Mouse (Mus musculus): ENCODE measurements at regions not wholly inside any gene's neighbourhood (a gene's known extent, or its start where the extent isn't known, plus 50 kb on each side); places are given as distances from the start of the nearest gene placed in this dataset.
A peak's percentile ranks its signal among the peaks of the same experiment; 100 is the strongest.

- no peak for DNase-seq (ENCODE audit: low spot score)
Measured at GRCm38 (mm10) chr3:48911758-48912157, 845.4 kb downstream of the Pcdh18 start.

DNA sequence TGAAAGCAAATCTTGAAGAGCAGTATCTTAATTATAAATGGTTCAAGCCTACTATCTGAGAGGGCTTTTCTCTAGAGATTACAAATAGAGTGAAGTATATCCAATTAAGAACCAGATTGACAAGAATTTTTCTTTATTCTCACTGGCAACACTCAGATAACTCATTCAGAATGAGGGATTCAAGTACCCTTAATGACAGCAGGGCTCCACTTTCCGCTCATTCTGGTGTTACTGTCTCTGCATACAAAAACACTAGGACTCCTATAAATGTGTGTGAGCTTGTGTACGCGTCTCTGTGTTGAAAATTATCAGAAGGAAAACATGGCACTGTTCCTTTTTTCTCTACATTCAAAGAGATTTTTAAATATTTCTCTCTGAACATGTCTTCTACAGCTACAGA, 866.7 kb downstream of the Pcdh18 start:
- no peak for DNase-seq (ENCODE audit: low spot score)

DNA sequence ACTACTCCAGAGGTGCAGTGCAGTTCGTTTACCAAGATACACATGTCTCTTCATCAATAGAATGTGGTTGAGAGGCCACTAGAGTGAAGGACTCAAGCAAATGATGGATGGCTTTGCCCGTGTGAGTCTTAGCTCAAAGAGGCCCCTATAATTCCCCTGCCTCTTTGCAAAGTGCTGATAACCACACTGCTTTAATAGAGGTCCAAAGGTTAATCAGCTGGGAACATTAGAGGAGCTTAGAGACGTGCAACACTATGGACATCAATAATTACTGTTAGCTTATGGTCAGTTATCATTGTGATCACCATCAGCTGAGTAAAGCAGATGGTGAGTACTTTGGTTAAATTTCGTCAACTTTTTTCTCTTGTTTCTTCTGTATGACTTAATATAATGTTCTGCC, 869.2 kb downstream of the Pcdh18 start:
- no peak for DNase-seq (ENCODE audit: low spot score)

DNA sequence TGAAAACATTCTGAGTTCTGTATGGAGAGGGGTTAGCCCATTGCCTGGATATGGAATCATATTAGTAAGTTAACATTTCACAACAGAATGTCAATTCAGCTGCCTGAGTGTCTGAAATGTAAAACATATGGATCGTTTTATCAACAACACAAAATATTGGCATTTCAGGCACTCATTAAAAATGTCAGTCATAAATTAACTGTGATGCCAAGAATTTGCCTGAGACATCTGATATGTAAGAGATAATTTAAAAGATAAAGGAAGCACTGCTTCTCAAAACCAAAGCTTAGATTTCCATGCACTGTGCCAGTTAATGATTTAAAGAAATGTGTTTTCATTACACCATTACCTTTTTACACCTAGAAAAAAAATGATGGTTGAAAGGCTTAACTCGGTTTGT, 887.6 kb downstream of the Pcdh18 start:
- DNase-seq (ENCODE audit: low spot score) = no peak

GRCm38 (mm10) chr3:48846049-48846653, 911.0 kb downstream of the Pcdh18 start:
- peak; percentile 55 for DNase-seq (ENCODE audit: low spot score)

DNA sequence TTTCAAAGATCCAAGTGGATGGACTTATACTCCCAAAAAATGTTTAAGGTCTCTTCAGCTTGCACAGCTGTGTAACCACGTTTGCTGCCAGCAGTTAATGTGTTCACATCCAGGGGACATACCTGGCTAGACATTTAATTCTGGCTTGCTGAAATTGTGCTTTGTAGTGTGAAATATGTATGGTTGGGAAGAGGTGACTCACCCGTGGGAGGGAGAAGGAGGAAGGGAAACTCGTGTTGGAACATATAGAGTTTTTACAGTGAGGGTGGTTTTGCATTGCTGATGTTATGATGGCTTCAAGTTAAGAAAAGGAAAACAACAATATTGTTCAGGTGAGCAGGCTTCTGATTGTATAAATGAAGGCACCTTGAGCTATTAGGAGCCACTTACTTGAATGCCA, 916.4 kb downstream of the Pcdh18 start:
- no peak for DNase-seq (ENCODE audit: low spot score)

- DNase-seq (ENCODE audit: low spot score) = no peak
Measured at GRCm38 (mm10) chr3:48823360-48823759, 933.8 kb downstream of the Pcdh18 start.

GRCm38 (mm10) chr3:48804398-48804797, 952.7 kb downstream of the Pcdh18 start:
- DNase-seq (ENCODE audit: low spot score) = no peak

DNA sequence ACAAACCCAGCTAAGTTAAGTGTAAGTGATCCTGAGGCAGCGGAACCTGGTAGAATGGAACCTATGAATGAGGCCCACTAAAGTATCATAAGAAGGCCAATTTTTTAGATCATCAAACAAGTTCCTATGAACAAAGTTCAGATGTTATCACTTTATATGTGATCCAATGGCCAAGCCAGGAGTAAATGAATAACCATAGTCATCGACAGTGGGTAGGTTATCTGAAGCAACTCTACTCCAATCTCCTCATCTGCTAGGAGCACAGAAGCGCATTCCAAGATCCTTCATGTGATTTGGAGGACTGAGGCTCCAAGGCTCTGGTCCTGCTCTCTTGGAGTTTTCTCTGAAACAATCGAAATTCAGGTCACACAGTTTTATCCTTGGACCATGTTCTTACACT, 985.4 kb downstream of the Pcdh18 start:
- no peak for DNase-seq (ENCODE audit: low spot score)
